Mouse (Mus musculus): ENCODE measurements around the gene Calm1.

Gene Calm1

DNA sequence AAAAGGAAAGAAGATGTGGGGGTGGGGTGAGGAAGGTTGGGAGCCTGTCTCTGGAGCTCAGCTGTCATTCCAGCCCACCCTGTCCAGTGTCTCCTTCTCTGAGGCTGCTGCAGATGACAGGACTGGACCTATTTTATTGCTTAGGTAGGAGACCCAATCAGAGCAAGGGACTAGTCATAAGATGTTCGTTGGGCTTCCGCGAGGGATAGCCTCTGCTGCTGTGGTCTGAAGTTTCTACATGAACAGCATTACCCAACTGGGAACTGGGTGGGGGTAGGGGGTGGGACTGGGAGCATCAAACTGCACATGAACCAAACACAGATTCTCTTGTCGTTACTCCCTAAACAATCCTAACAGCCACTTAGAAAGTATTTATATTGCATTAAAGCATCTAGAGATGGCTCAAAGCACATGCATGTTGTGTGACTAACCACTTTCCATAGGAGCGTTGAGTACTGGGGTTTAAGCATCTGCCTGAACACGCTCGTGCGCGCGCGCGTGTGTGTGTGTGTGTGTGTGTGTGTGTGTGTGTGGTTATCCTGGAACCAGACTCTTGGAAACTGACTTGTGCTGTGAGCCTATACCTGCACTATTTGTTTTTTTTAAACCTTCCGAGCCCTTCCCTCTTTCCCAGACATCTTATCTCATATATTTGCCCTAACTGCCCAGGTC, 23.2 kb downstream of the Calm1 start:
- in situ Hi-C loops (cut with MboI, MseI), result no loop called here

DNA sequence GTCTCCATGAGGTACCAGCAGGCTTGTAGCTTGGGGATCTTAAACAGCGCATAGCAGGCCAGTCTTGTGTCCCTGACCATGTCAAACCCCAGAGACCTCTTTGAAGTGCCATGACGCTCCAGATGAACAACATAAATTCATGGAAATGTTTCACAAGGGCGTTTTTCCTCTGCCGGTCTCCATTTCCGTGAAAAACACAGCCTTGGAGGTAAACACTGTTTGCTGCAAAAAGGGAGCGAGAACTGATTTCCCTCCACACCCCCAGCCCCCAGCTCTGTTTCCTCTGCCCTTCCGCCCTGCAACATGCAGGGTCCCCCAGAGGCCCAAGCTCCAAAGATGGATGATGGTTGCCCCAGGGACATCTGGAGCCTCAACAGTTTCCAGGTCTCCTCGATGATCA, 24.3 kb downstream of the Calm1 start:
- in situ Hi-C loops (cut with MboI, MseI), result no loop called here

DNA sequence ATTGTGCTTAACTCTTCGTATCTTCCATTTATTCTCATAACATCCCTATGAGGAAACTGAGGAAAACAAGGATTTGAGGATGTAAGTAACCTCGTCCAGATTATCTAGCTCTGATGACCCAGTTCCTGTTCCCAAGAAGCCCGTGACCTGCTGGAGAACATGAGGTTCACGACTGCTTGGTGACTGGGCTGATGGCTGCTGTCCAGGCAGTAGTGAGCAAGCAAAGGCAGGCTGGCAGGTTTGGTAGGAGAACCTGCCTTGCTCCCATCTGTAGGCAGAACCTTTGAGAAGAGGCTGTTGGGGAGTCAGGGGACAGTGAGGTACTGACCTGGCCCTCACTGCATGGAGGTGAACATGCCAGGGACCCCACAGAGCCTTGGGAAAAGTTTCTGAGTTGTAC, 26.0 kb downstream of the Calm1 start:
- in situ Hi-C loops (cut with MboI, MseI), result no loop called here

DNA sequence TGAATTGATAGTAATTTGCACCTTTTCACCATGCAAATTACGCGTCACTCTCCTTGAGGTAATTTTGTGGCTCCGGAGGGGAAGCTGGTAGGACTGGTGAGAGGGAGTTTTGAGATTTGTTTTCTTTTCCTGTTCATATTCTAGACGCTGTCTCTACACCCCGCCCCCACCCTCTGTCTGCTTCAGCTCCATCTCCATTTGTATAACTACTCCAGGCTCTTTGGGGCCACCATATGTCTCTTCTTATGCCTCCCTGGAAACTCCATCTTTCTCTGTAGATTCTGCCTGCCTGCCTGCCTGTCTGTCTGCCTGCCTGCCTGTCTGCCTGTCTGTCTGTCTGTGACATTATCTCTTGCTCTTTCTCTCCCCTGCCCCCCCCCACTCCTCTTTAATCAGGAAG, 26.8 kb downstream of the Calm1 start:
- in situ Hi-C loops (cut with MboI, MseI), result no loop called here

GRCm38 (mm10) chr12:100226621-100227020, 27.4 kb downstream of the Calm1 start:
- in situ Hi-C loops (cut with MboI, MseI), result no loop called here

GRCm38 (mm10) chr12:100228041-100228725, 28.9 kb downstream of the Calm1 start:
- in situ Hi-C loops (cut with MboI, MseI), result no loop called here

GRCm38 (mm10) chr12:100234201-100234600, 35.0 kb downstream of the Calm1 start:
- in situ Hi-C loops (cut with MboI, MseI), result no loop called here

DNA sequence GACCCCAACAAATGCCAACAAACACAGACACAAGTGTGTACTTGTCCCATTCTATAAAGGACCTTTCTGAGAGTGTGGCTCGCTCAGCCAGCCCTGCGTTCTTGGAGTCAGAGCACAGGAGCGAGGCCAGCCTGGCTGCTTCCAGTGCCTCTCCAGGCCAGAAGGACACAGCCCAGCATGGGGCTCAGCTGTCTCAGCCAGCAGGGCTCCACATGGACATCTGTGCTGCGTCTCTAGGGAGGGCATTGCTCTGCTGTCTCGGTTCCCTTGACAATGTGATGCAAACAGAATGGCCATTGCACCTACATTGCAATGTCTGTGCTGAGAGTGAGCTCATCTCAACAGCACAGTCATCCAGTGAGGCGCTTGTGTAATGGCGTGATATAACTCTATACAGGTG, 35.7 kb downstream of the Calm1 start:
- in situ Hi-C loops (cut with MboI, MseI), result no loop called here

DNA sequence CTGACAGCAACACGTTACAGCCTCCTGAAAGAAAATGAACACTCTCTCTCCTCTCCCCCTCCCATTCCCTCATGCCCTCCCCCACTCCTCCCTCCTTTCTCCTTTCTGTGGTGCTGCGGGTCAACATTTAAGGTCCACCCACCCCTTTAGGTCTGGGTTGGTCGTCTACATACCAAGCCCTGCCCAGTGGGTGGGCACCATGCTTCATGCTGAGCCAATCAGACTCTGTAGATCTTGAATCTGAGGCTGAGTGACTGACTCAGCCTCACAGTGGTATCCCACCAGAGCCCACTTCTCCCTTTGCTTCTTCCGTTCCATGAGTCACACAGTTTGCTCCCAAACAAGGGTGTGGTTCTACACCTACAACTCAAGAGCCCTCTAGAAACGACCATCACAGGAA, 36.2 kb downstream of the Calm1 start:
- in situ Hi-C loops (cut with MboI, MseI), result no loop called here

DNA sequence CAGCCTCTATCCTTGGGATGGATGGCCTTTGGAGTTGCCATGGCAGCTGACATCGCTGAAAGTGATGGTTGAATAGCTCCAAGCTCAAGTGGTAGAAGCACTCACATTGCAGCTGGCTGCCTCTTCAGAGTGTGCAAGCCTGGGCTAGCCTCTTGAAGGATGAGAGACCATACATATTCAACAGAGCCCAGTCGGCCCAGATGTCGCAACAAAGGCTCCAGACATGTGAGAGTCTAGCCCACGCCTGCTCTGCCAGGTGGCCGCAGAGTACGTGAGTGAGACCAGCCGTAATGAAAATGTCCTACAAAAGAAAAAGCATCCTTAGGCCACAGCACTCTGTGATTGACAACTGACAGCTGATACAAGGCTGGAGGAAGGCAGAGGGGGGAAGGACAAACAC, 40.2 kb downstream of the Calm1 start:
- in situ Hi-C loops (cut with MboI, MseI), result no loop called here

GRCm38 (mm10) chr12:100239807-100240206, 40.6 kb downstream of the Calm1 start:
- in situ Hi-C loops (cut with MboI, MseI), result no loop called here

- in situ Hi-C loops (cut with MboI, MseI), result no loop called here
Measured at GRCm38 (mm10) chr12:100241911-100242796, 42.9 kb downstream of the Calm1 start.

- in situ Hi-C loops (cut with MboI, MseI), result no loop called here
Measured at GRCm38 (mm10) chr12:100244580-100244979, 45.3 kb downstream of the Calm1 start.

- in situ Hi-C loops (cut with MboI, MseI), result no loop called here
Measured at GRCm38 (mm10) chr12:100249170-100249569, 49.9 kb downstream of the Calm1 start.

DNA sequence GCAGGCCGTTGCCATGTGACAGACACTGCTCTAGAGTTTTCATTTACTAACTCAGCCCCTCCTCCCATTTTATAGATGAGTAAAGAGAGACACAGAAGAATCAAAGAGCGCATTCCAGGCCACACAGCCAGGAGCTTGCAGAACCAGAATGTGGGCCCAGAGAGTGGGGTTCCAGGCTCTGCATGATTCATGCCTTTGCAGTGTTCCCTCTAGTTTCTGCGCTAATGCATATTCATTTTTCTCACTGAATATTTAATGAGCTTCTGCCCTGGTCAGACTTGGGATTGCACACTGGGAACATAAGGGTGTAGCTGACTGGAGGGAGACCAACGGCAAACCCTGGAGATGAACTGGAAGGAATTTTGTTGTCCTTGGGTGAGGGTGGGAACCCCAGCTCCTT, 55.2 kb downstream of the Calm1 start:
- in situ Hi-C loops (cut with MboI, MseI), result no loop called here

GRCm38 (mm10) chr12:100255441-100255949, 56.3 kb downstream of the Calm1 start:
- in situ Hi-C loops (cut with MboI, MseI), result no loop called here

DNA sequence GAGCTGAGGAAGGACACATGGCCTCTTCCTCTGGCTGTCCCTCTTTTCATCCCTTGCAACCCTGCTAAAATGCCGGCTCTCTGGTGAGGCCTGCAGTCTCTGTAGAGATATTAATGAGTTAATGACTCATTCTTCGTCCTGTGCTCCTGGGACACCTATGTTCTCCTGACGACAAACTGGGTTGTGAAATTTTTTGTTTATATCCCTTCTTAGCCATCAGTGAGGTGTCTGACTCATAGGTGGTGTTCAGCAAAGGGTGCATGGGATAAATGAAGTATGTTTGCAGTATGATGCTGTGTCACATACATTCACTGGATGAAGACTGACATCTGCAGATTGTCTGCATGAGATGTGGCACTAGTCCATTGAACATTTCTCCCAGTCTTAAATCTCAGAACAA, 58.5 kb downstream of the Calm1 start:
- in situ Hi-C loops (cut with MboI, MseI), result no loop called here
